Mouse (Mus musculus): ENCODE results near the gene Angptl6. TPM values are rescaled to one million over a fixed set of nuclear protein-coding genes. Genes with fewer than 3 reads are reported as not detected.

Angptl6 gene
- polyA plus RNA-seq, 1 experiment from 2014 or later, result 5.0 TPM

GRCm38 (mm10) chr9:20868448-20869001 lies 11.0 kb downstream of the Angptl6 start, which contains the start of gene A230050P20Rik:
A230050P20Rik (plus strand) TSS chr9:20868642.
- ATAC-seq (ENCODE audit: insufficient number of reproducible peaks, low FRiP score, low TSS enrichment, low read depth), result peak; percentile 41; the same call in 1 of the 2 replicates
- peaks cover 44% of the 10 kb centered on the region for H3K27me3 ChIP-seq
- H3K4me2 ChIP-seq (replicated peaks), result peak within 1 kb of the TSS; percentile 72
- H3K4me3 ChIP-seq (replicated peaks), result peak within 1 kb of the TSS; percentile 52
- no peak within 1 kb of the TSS for H3K27ac ChIP-seq (replicated peaks)
- peaks cover 10% of the 10 kb centered on the region; the same call in 1 of the 2 replicates for H3K4me1 ChIP-seq
- H3K9ac ChIP-seq, result peak within 1 kb of the TSS; percentile 49
- H3K36me3 ChIP-seq, result no peaks in the 10 kb centered on the region
- 6% methylated on average over 52 of the region's 53 CpGs for WGBS
- no peaks in the 10 kb centered on the region for H3K9me3 ChIP-seq (replicated peaks)

DNA sequence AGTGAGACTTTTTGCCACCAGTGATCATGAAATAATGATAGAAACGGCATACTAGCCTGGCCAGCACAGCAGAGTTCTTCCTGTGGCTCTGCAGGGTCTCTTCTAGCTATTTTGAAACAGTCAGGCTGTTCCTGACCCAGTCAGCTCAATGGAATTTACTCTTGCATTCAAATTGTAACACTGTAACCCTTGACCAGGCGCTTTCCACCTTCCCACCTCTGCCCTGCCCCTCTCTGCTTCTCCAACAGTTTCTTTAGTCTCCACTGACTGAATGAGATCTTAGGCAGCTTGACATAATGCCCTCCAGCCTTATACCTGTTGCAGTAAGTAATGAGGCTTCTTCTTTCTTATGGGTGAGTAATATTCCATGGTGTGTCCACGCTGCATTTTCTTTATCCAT lies 12.6 kb downstream of the Angptl6 start:
- H3K27me3 ChIP-seq, result peaks cover 44% of the 10 kb centered on the region

DNA sequence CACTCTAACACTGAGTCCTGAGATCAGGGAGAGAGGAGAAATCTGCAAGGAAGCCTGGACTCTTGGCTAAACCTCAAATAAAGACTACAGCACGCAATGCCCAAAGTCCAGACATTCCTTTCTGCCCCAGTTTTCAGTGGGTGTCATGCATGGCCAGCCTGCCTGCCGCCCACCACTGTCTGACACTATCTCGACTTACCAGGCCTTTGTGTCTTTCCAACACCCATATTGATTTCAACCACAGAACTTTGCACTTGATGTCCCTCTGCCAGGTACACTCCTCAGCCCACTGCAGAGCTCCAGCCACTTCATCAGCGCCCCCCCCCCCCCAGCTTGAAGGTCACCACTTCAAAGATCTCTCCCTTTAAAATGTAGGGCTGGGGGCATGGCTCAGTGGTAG lies 17.3 kb downstream of the Angptl6 start:
- ATAC-seq (ENCODE audit: insufficient number of reproducible peaks, low FRiP score, low TSS enrichment, low read depth), result no peak

More for the DNA sequence above, 12.6 kb downstream of the Angptl6 start:
- no peak overlapping the region for H3K4me3 ChIP-seq (replicated peaks)
- H3K4me1 ChIP-seq, result peaks cover 10% of the 10 kb centered on the region; the same call in 1 of the 2 replicates
- H3K4me2 ChIP-seq (replicated peaks), result no peak overlapping the region
- H3K27ac ChIP-seq (replicated peaks), result no peak overlapping the region
- H3K36me3 ChIP-seq, result no peaks in the 10 kb centered on the region
- 58% methylated on average over 3 of the region's 3 CpGs for WGBS
- H3K9ac ChIP-seq, result no peak overlapping the region
- H3K9me3 ChIP-seq (replicated peaks), result no peaks in the 10 kb centered on the region
- no peak for ATAC-seq (ENCODE audit: insufficient number of reproducible peaks, low FRiP score, low TSS enrichment, low read depth)

DNA sequence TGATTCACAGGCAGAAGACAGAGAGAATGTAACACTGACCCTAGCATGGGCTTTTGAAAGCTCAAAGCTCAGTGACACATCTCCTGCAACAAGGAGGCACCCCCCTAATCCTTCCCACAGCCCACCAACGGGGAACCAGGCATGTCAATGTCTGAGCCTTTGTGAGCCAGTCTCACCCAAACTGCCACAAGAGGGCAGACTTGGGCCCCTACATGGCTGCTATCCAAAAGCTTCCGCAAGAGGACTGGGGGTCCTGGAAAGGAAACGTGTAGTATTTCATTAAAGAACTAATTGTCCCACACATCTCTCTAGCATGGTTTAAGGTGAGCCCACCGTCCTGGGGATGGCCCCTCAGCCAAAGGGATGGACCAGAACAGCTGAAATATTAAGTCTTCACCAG lies 17.7 kb downstream of the Angptl6 start:
- H3K4me1 ChIP-seq, result no peaks in the 10 kb centered on the region
- no peaks in the 10 kb centered on the region for H3K36me3 ChIP-seq
- no peak overlapping the region for H3K9ac ChIP-seq
- H3K9me3 ChIP-seq (replicated peaks), result no peaks in the 10 kb centered on the region
- H3K27me3 ChIP-seq, result peaks cover 3% of the 10 kb centered on the region; the same call in 1 of the 2 replicates
- no peak overlapping the region for H3K4me2 ChIP-seq (replicated peaks)
- H3K4me3 ChIP-seq (replicated peaks), result no peak overlapping the region
- no peak for ATAC-seq (ENCODE audit: insufficient number of reproducible peaks, low FRiP score, low TSS enrichment, low read depth)
- H3K27ac ChIP-seq (replicated peaks), result no peak overlapping the region
- 8% methylated on average over 4 of the region's 4 CpGs for WGBS

More for the DNA sequence above, 17.3 kb downstream of the Angptl6 start:
- Histone ChIP-seq H3K9ac (no peak overlapping the region), H3K4me3 (replicated peaks) (no peak overlapping the region), H3K27ac (replicated peaks) (no peak overlapping the region), H3K4me1 (no peaks in the 10 kb centered on the region), H3K36me3 (no peaks in the 10 kb centered on the region), H3K4me2 (replicated peaks) (no peak overlapping the region), H3K9me3 (replicated peaks) (no peaks in the 10 kb centered on the region), H3K27me3 (peaks cover 7% of the 10 kb centered on the region; the same call in 1 of the 2 replicates)
- 54% methylated on average over 4 of the region's 4 CpGs for WGBS

- Histone ChIP-seq H3K27ac (replicated peaks) (no peak overlapping the region), H3K27me3 (no peaks in the 10 kb centered on the region), H3K36me3 (no peaks in the 10 kb centered on the region), H3K4me1 (no peaks in the 10 kb centered on the region), H3K4me3 (replicated peaks) (no peak overlapping the region), H3K9me3 (replicated peaks) (no peaks in the 10 kb centered on the region), H3K4me2 (replicated peaks) (no peak overlapping the region), H3K9ac (no peak overlapping the region)
- ATAC-seq (ENCODE audit: insufficient number of reproducible peaks, low FRiP score, low TSS enrichment, low read depth), result 0 out of 2 replicates have a peak, but pooled peaks have one; percentile 34
- 44% methylated on average over 6 of the region's 6 CpGs for WGBS
Observed at GRCm38 (mm10) chr9:20859926-20860325, 19.6 kb downstream of the Angptl6 start.

DNA sequence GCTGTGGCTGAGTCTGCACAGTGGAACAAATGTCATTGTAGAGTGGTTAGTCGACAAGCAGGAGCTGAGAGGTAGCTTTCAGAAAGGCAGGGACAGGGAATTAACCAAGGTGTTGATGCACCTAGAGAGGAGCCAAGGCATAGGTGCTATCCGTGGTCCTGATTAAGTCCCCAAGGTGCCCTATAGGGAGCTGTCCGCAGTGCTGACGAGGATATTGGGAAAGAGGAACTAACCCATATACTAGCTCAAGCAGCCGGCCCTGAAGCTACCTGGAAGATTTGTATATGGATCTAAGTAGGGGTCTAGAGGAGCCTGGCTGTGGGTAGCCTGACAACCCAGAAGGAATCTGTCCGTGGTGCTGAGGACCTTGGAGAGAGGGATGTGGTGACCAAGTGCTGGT lies 22.4 kb downstream of the Angptl6 start:
- H3K4me3 ChIP-seq (replicated peaks), result no peak overlapping the region
- no peak overlapping the region for H3K27ac ChIP-seq (replicated peaks)
- no peaks in the 10 kb centered on the region for H3K36me3 ChIP-seq
- H3K9ac ChIP-seq, result no peak overlapping the region
- no peaks in the 10 kb centered on the region for H3K4me1 ChIP-seq
- WGBS, result 6% methylated on average over 6 of the region's 6 CpGs
- no peaks in the 10 kb centered on the region for H3K27me3 ChIP-seq
- no peak for ATAC-seq (ENCODE audit: insufficient number of reproducible peaks, low FRiP score, low TSS enrichment, low read depth)
- no peaks in the 10 kb centered on the region for H3K9me3 ChIP-seq (replicated peaks)
- no peak overlapping the region for H3K4me2 ChIP-seq (replicated peaks)

- H3K36me3 ChIP-seq, result no peaks in the 10 kb centered on the region
- no peaks in the 10 kb centered on the region for H3K9me3 ChIP-seq (replicated peaks)
- 79% methylated on average over 2 of the region's 2 CpGs for WGBS
- no peak overlapping the region for H3K4me3 ChIP-seq (replicated peaks)
- H3K4me1 ChIP-seq, result no peaks in the 10 kb centered on the region
- H3K4me2 ChIP-seq (replicated peaks), result no peak overlapping the region
- no peak overlapping the region for H3K27ac ChIP-seq (replicated peaks)
- no peak for ATAC-seq (ENCODE audit: insufficient number of reproducible peaks, low FRiP score, low TSS enrichment, low read depth)
- no peak overlapping the region for H3K9ac ChIP-seq
- H3K27me3 ChIP-seq, result no peaks in the 10 kb centered on the region
Observed at GRCm38 (mm10) chr9:20850179-20850578, 29.3 kb downstream of the Angptl6 start.

GRCm38 (mm10) chr9:20842670-20843069 lies 36.9 kb downstream of the Angptl6 start:
- no peak for ATAC-seq (ENCODE audit: insufficient number of reproducible peaks, low FRiP score, low TSS enrichment, low read depth)
- no peak overlapping the region for H3K4me2 ChIP-seq (replicated peaks)
- WGBS, result 21% methylated on average over 2 of the region's 2 CpGs

DNA sequence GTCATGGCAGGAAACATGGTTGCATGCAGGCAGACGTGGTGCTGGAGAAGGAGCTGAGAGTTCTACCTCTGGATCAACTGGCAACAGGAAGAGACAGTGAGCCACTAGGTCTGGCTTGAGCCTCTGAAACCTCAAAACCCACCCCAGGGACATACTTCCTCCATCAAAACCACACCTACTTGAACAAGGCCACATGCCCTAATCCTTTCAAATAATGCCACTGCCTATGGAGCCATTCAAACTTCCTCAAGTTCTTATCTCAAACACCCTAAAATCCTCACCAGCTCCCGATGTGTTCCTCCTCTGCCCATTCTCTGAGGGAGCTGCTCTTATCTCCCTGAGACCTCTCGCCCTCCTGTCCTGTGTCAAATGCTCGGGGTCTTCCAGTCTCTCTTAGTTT lies 37.3 kb downstream of the Angptl6 start:
- Histone ChIP-seq H3K27ac (replicated peaks) (no peak overlapping the region), H3K9me3 (replicated peaks) (no peaks in the 10 kb centered on the region), H3K36me3 (no peaks in the 10 kb centered on the region), H3K4me2 (replicated peaks) (no peak overlapping the region), H3K4me3 (replicated peaks) (no peak overlapping the region), H3K4me1 (no peaks in the 10 kb centered on the region), H3K27me3 (no peaks in the 10 kb centered on the region), H3K9ac (no peak overlapping the region)
- ATAC-seq (ENCODE audit: insufficient number of reproducible peaks, low FRiP score, low TSS enrichment, low read depth), result no peak
- 57% methylated on average over 4 of the region's 4 CpGs for WGBS

More at GRCm38 (mm10) chr9:20842670-20843069, 36.9 kb downstream of the Angptl6 start:
- no peaks in the 10 kb centered on the region for H3K36me3 ChIP-seq
- no peaks in the 10 kb centered on the region for H3K27me3 ChIP-seq
- no peaks in the 10 kb centered on the region for H3K9me3 ChIP-seq (replicated peaks)
- no peak overlapping the region for H3K9ac ChIP-seq
- H3K27ac ChIP-seq (replicated peaks), result no peak overlapping the region
- H3K4me1 ChIP-seq, result no peaks in the 10 kb centered on the region
- H3K4me3 ChIP-seq (replicated peaks), result no peak overlapping the region

GRCm38 (mm10) chr9:20838931-20839330 lies 40.6 kb downstream of the Angptl6 start:
- no peaks in the 10 kb centered on the region for H3K4me1 ChIP-seq
- no peaks in the 10 kb centered on the region for H3K9me3 ChIP-seq (replicated peaks)
- no peaks in the 10 kb centered on the region for H3K27me3 ChIP-seq
- no peaks in the 10 kb centered on the region for H3K36me3 ChIP-seq
- H3K27ac ChIP-seq (replicated peaks), result no peak overlapping the region
- no peak overlapping the region for H3K9ac ChIP-seq
- no peak overlapping the region for H3K4me2 ChIP-seq (replicated peaks)
- H3K4me3 ChIP-seq (replicated peaks), result no peak overlapping the region
- 51% methylated on average over 6 of the region's 6 CpGs for WGBS
- ATAC-seq (ENCODE audit: insufficient number of reproducible peaks, low FRiP score, low TSS enrichment, low read depth), result no peak

DNA sequence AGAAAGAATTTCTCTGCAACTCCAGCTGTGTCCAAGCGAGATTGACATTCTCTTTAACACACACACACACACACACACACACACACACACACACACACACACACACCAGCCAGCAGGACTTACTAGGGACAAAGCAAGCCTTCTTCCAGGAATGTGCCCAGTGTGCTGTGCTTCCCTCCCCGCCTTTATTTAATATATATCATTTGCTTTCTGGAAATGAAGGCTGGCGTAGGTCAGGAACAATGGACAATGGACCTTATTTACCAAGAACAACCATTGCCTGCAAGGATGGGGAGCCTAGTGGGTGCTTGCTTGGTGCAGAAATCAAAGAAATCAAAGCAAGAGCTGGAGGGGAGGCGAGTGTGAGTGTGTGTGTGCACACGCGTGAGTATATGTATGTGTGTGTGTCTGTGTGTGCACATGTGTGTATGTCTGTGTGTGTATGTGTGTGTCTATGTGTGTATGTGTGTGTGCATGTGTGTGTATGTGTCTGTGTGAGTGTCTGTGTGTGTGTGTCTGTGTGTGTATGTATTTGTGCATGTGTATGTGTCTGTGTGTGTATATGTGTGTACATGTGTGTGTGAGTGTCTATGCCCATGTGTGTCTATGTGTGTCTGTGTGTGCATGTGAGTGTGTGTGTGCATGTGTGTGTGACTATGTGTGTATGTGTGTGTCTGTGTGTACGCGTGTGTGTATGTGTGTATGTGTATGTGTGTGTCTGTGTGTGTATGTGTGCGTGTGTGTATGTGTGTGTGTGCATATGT lies 42.2 kb downstream of the Angptl6 start:
- Histone ChIP-seq H3K27ac (replicated peaks) (no peak overlapping the region), H3K36me3 (no peaks in the 10 kb centered on the region), H3K27me3 (peaks cover 7% of the 10 kb centered on the region; the same call in 1 of the 2 replicates), H3K4me2 (replicated peaks) (no peak overlapping the region), H3K4me3 (replicated peaks) (no peak overlapping the region), H3K9ac (no peak overlapping the region), H3K9me3 (replicated peaks) (no peaks in the 10 kb centered on the region), H3K4me1 (no peaks in the 10 kb centered on the region)
- WGBS, result 70% methylated on average over 9 of the region's 9 CpGs
- no peak for ATAC-seq (ENCODE audit: insufficient number of reproducible peaks, low FRiP score, low TSS enrichment, low read depth)

Measured in embryonic facial prominence, embryonic 15.5 days (tissue).